Mouse (Mus musculus) forebrain, embryonic 10.5 days (tissue): ENCODE measurements around the gene Hivep3. TPM values are rescaled to one million over a fixed set of nuclear protein-coding genes. Genes with fewer than 3 reads are reported as not detected.

Experiments
- DNase-seq: peaks from one replicate; pipeline ENCODE4 v3.0.0-alpha.2; 2017; ENCODE audit warnings: low spot score; ENCODE audit errors: extremely low spot score
- H3K27ac ChIP-seq: fragments of 300-500 bp; sonication (generic); 2 replicates; pipeline ENCODE4 v1.5.1; 2016; ENCODE audit warnings: mild to moderate bottlenecking
- H3K27me3 ChIP-seq: fragments of 300-500 bp; sonication (generic); 2 replicates; pipeline ENCODE4 v1.6.1; 2016; ENCODE audit warnings: mild to moderate bottlenecking; ENCODE audit not compliant: poor library complexity, severe bottlenecking
- H3K36me3 ChIP-seq: fragments of 300-500 bp; sonication (generic); replicated peaks from 2 replicates; pipeline ENCODE4 v1.6.1; 2016; ENCODE audit warnings: mild to moderate bottlenecking, moderate library complexity
- H3K4me1 ChIP-seq: fragments of 300-500 bp; sonication (generic); 2 replicates; pipeline ENCODE4 v1.6.1; 2016
- H3K4me3 ChIP-seq: fragments of 300-500 bp; sonication (generic); 2 replicates; pipeline ENCODE4 v1.5.1; 2016; ENCODE audit warnings: mild to moderate bottlenecking, moderate library complexity
- H3K9me3 ChIP-seq: fragments of 300-500 bp; sonication (generic); 2 replicates; pipeline ENCODE4 v1.6.1; 2016; ENCODE audit warnings: mild to moderate bottlenecking, moderate library complexity
- WGBS: fragments of 180-500 bp; shearing (Covaris S2); methylation state at CpG from one replicate; pipeline ENCODE4 v1.1.7; 2016; 5-methylcytosine and 5-hydroxymethylcytosine counted together
- polyA plus RNA-seq: library from polyadenylated mRNA; unstranded; fragments of >200 nt; fragmentation: Nextera tagmentation; extraction: Ambion mirVana; gene quantifications from 2 replicates; pipeline ENCODE4 v1.2.1, GENCODE M21; 2016

The Hivep3 gene
- polyA plus RNA-seq, 1 experiment from 2014 or later, result 1.4 TPM

GRCm38 (mm10) chr4:119938518-119938917 lies 204.9 kb downstream of the Hivep3 start:
- Histone ChIP-seq H3K27ac (no peak overlapping the region), H3K9me3 (no peaks in the 10 kb centered on the region), H3K4me3 (no peak overlapping the region), H3K27me3 (no peaks in the 10 kb centered on the region), H3K36me3 (no peaks in the 10 kb centered on the region), H3K4me1 (peaks cover 7% of the 10 kb centered on the region; the same call in 1 of the 2 replicates)
- DNase-seq, result no peak
- 88% methylated on average over 4 of the region's 4 CpGs for WGBS

- Histone ChIP-seq H3K36me3 (no peaks in the 10 kb centered on the region), H3K27me3 (no peaks in the 10 kb centered on the region), H3K9me3 (no peaks in the 10 kb centered on the region), H3K4me3 (no peak overlapping the region), H3K27ac (no peak overlapping the region), H3K4me1 (peaks cover 7% of the 10 kb centered on the region; the same call in 1 of the 2 replicates)
- 81% methylated on average over 6 of the region's 6 CpGs for WGBS
- no peak for DNase-seq
These were observed 206.2 kb downstream of the Hivep3 start for GRCm38 (mm10) chr4:119939786-119940185.

- Histone ChIP-seq H3K9me3 (peaks cover 6% of the 10 kb centered on the region), H3K36me3 (no peaks in the 10 kb centered on the region), H3K27ac (no peak overlapping the region), H3K4me3 (no peak overlapping the region), H3K27me3 (no peaks in the 10 kb centered on the region), H3K4me1 (no peaks in the 10 kb centered on the region)
- 70% methylated on average over 3 of the region's 3 CpGs for WGBS
- no peak for DNase-seq
These were observed 212.8 kb downstream of the Hivep3 start for GRCm38 (mm10) chr4:119946224-119946887.

- H3K9me3 ChIP-seq, result peaks cover 6% of the 10 kb centered on the region
- no peak for DNase-seq
- H3K36me3 ChIP-seq, result no peaks in the 10 kb centered on the region
- H3K27ac ChIP-seq, result no peak overlapping the region
- H3K27me3 ChIP-seq, result no peaks in the 10 kb centered on the region
- H3K4me3 ChIP-seq, result no peak overlapping the region
- WGBS, result 85% methylated on average over 12 of the region's 12 CpGs
- H3K4me1 ChIP-seq, result no peaks in the 10 kb centered on the region
These were observed 213.9 kb downstream of the Hivep3 start for GRCm38 (mm10) chr4:119947232-119948162.

GRCm38 (mm10) chr4:119948406-119948805 lies 214.8 kb downstream of the Hivep3 start:
- Histone ChIP-seq H3K4me3 (no peak overlapping the region), H3K36me3 (no peaks in the 10 kb centered on the region), H3K27me3 (no peaks in the 10 kb centered on the region), H3K4me1 (no peaks in the 10 kb centered on the region), H3K9me3 (peaks cover 6% of the 10 kb centered on the region), H3K27ac (no peak overlapping the region)
- WGBS, result 88% methylated on average over 6 of the region's 6 CpGs
- DNase-seq, result no peak

GRCm38 (mm10) chr4:119948922-119949614 lies 215.5 kb downstream of the Hivep3 start:
- DNase-seq, result no peak

GRCm38 (mm10) chr4:119950181-119950580 lies 216.6 kb downstream of the Hivep3 start:
- Histone ChIP-seq H3K27ac (no peak overlapping the region), H3K4me3 (no peak overlapping the region), H3K4me1 (no peaks in the 10 kb centered on the region), H3K36me3 (no peaks in the 10 kb centered on the region), H3K9me3 (peaks cover 5% of the 10 kb centered on the region), H3K27me3 (no peaks in the 10 kb centered on the region)
- DNase-seq, result no peak
- 87% methylated on average over 5 of the region's 5 CpGs for WGBS

More at GRCm38 (mm10) chr4:119948922-119949614, 215.5 kb downstream of the Hivep3 start:
- Histone ChIP-seq H3K4me1 (no peaks in the 10 kb centered on the region), H3K27me3 (no peaks in the 10 kb centered on the region), H3K27ac (no peak overlapping the region), H3K9me3 (peaks cover 6% of the 10 kb centered on the region), H3K4me3 (no peak overlapping the region), H3K36me3 (no peaks in the 10 kb centered on the region)
- WGBS, result 89% methylated on average over 12 of the region's 12 CpGs

GRCm38 (mm10) chr4:119951081-119951480 lies 217.5 kb downstream of the Hivep3 start:
- H3K27ac ChIP-seq, result no peak overlapping the region
- no peak for DNase-seq
- 81% methylated on average over 1 of the region's 1 CpGs for WGBS
- no peaks in the 10 kb centered on the region for H3K4me1 ChIP-seq
- no peaks in the 10 kb centered on the region for H3K9me3 ChIP-seq
- no peaks in the 10 kb centered on the region for H3K36me3 ChIP-seq
- H3K27me3 ChIP-seq, result no peaks in the 10 kb centered on the region
- no peak overlapping the region for H3K4me3 ChIP-seq

- no peak overlapping the region for H3K27ac ChIP-seq
- H3K4me1 ChIP-seq, result no peaks in the 10 kb centered on the region
- H3K27me3 ChIP-seq, result no peaks in the 10 kb centered on the region
- no peaks in the 10 kb centered on the region for H3K36me3 ChIP-seq
- H3K9me3 ChIP-seq, result no peaks in the 10 kb centered on the region
- 92% methylated on average over 7 of the region's 7 CpGs for WGBS
- DNase-seq, result no peak
- no peak overlapping the region for H3K4me3 ChIP-seq
These were observed 221.4 kb downstream of the Hivep3 start for GRCm38 (mm10) chr4:119955008-119955407.

- H3K27me3 ChIP-seq, result no peaks in the 10 kb centered on the region
- H3K9me3 ChIP-seq, result no peaks in the 10 kb centered on the region
- H3K27ac ChIP-seq, result no peak overlapping the region
- no peaks in the 10 kb centered on the region for H3K4me1 ChIP-seq
- no peaks in the 10 kb centered on the region for H3K36me3 ChIP-seq
- no peak overlapping the region for H3K4me3 ChIP-seq
- 83% methylated on average over 2 of the region's 2 CpGs for WGBS
- DNase-seq, result no peak
These were observed 224.4 kb downstream of the Hivep3 start for GRCm38 (mm10) chr4:119957970-119958369.

GRCm38 (mm10) chr4:119959293-119959692 lies 225.7 kb downstream of the Hivep3 start:
- Histone ChIP-seq H3K36me3 (no peaks in the 10 kb centered on the region), H3K27ac (no peak overlapping the region), H3K9me3 (no peaks in the 10 kb centered on the region), H3K4me1 (no peaks in the 10 kb centered on the region), H3K27me3 (no peaks in the 10 kb centered on the region), H3K4me3 (no peak overlapping the region)
- WGBS, result 92% methylated on average over 7 of the region's 7 CpGs
- no peak for DNase-seq

GRCm38 (mm10) chr4:119959873-119960272 lies 226.3 kb downstream of the Hivep3 start:
- 96% methylated on average over 1 of the region's 1 CpGs for WGBS
- no peak overlapping the region for H3K27ac ChIP-seq
- H3K27me3 ChIP-seq, result no peaks in the 10 kb centered on the region
- no peaks in the 10 kb centered on the region for H3K4me1 ChIP-seq
- no peaks in the 10 kb centered on the region for H3K36me3 ChIP-seq
- DNase-seq, result no peak
- H3K9me3 ChIP-seq, result no peaks in the 10 kb centered on the region
- H3K4me3 ChIP-seq, result no peak overlapping the region
